Mouse (Mus musculus): ENCODE results near the gene Gm7544. TPM values are rescaled to one million over a fixed set of nuclear protein-coding genes. Genes with fewer than 3 reads are reported as not detected.

Gene Gm7544
- polyA plus RNA-seq, 2 experiments, result not detected

DNA sequence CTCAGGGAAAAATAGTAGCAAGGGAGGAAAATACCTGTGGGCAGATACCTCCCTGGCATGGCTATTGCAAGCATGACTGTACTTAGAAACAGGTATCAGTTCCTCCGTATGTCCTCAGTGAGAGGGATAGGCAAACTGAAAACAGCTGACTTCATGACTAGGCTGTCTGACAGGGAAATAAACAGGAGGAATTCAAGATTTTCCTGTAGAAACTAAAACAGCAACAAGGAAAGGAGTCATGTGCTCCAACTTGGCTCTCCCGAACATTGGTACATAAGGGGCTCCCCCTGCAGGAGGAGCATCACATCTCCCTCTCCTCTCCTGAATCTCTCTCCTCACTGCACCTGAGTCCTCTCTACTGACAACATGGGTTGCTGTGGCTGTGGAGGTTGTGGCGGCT is 42.8 kb downstream of the Gm7544 start, which contains the start of gene A030005L19Rik:
TSS of gene A030005L19Rik (plus strand) at position 301 of the 400 bp plus-strand sequence.
- no peaks in the 10 kb centered on the region for H3K36me3 ChIP-seq (ENCODE audit: control insufficient read depth, insufficient read depth, low read length)
- ATAC-seq (ENCODE audit: low FRiP score, low read depth), result no peak
- WGBS, result 87% methylated on average over 3 of the region's 3 CpGs
- no peaks in the 10 kb centered on the region for H3K4me1 ChIP-seq (ENCODE audit: control insufficient read depth, insufficient read depth, low read length)
- H3K4me2 ChIP-seq (replicated peaks; ENCODE audit: low read depth, low read length, severe bottlenecking), result no peak within 1 kb of the TSS
- no peak within 1 kb of the TSS for H3K4me3 ChIP-seq (replicated peaks; ENCODE audit: low read length)
- H3K9ac ChIP-seq (ENCODE audit: low read depth, low read length, severe bottlenecking), result no peak within 1 kb of the TSS
- no peaks in the 10 kb centered on the region for H3K9me3 ChIP-seq (ENCODE audit: control insufficient read depth, low read length)
- no peaks in the 10 kb centered on the region for H3K27me3 ChIP-seq (ENCODE audit: control insufficient read depth, insufficient read depth, low read length)
- H3K27ac ChIP-seq (replicated peaks; ENCODE audit: low read depth, low read length), result no peak within 1 kb of the TSS
- no peak for DNase-seq (ENCODE audit: low spot score)
- no peak for TF ChIP-seq POLR2A (IDR thresholded peaks at IDR 0.05; ENCODE audit: borderline replicate concordance, extremely low read depth, insufficient read depth, insufficient read length)

DNA sequence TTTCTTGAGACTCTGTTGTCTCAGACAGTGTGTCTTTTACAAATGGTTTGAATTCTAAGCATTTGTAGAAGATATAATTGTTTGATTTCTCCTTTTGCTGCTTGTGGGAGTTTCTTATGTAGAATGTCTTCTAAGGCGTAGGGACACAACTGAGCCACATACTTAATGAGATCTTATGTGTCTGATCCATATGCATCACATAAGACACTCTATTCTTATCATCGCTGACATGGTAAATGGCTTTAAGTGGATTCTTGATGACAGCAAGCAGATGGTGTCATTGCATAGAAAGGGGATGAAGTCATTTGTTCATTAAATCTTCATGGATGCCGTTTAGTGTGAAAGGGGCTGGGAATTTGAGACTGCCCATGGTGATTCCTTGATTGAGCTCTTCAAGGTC is 49.9 kb downstream of the Gm7544 start:
- Histone ChIP-seq H3K4me2 (replicated peaks; ENCODE audit: low read depth, low read length, severe bottlenecking) (no peak overlapping the region), H3K4me3 (replicated peaks; ENCODE audit: low read length) (no peak overlapping the region), H3K36me3 (ENCODE audit: control insufficient read depth, insufficient read depth, low read length) (peaks cover 17% of the 10 kb centered on the region), H3K27ac (replicated peaks; ENCODE audit: low read depth, low read length) (no peak overlapping the region), H3K27me3 (ENCODE audit: control insufficient read depth, insufficient read depth, low read length) (no peaks in the 10 kb centered on the region), H3K4me1 (ENCODE audit: control insufficient read depth, insufficient read depth, low read length) (no peaks in the 10 kb centered on the region), H3K9ac (ENCODE audit: low read depth, low read length, severe bottlenecking) (no peak overlapping the region), H3K9me3 (ENCODE audit: control insufficient read depth, low read length) (no peaks in the 10 kb centered on the region)
- no peak for DNase-seq (ENCODE audit: low spot score)
- WGBS, result 89% methylated on average over 3 of the region's 3 CpGs
- ATAC-seq (ENCODE audit: low FRiP score, low read depth), result no peak
- TF ChIP-seq POLR2A (IDR thresholded peaks at IDR 0.05; ENCODE audit: borderline replicate concordance, extremely low read depth, insufficient read depth, insufficient read length), result no peak

Other genes with a start within 250 kb of the Gm7544 start
- gene Mff, start 231.1 kb downstream of the Gm7544 start, polyA plus RNA-seq (2012; rRNA removed), result 150 and 176 TPM in 2 replicates
- 223 and 224 TPM in 2 replicates for gene Mff, start 231.1 kb downstream of the Gm7544 start, polyA plus RNA-seq (2014; fragmentation: Nextera tagmentation; extraction: Ambion mirVana)
- gene Tm4sf20, start 187.6 kb downstream of the Gm7544 start, polyA plus RNA-seq (2012; rRNA removed), result not detected in 2 replicates
- not detected in 2 replicates for gene Tm4sf20, start 187.6 kb downstream of the Gm7544 start, polyA plus RNA-seq (2014; fragmentation: Nextera tagmentation; extraction: Ambion mirVana)
- gene Gm47791, start 184.8 kb downstream of the Gm7544 start, polyA plus RNA-seq (2012; rRNA removed), result not detected in 2 replicates
- not detected in 2 replicates for gene Gm47791, start 184.8 kb downstream of the Gm7544 start, polyA plus RNA-seq (2014; fragmentation: Nextera tagmentation; extraction: Ambion mirVana)
- 39.6 and 47.4 TPM in 2 replicates for gene Agfg1, start 116.5 kb downstream of the Gm7544 start, polyA plus RNA-seq (2012; rRNA removed)
- gene Agfg1, start 116.5 kb downstream of the Gm7544 start, polyA plus RNA-seq (2014; fragmentation: Nextera tagmentation; extraction: Ambion mirVana), result 36.9 and 41.8 TPM in 2 replicates
- gene A030005L19Rik, start 42.7 kb downstream of the Gm7544 start, polyA plus RNA-seq (2012; rRNA removed), result 0.55 and 1.9 TPM in 2 replicates
- gene A030005L19Rik, start 42.7 kb downstream of the Gm7544 start, polyA plus RNA-seq (2014; fragmentation: Nextera tagmentation; extraction: Ambion mirVana), result 0.23 TPM in 1 of 2 replicates, not detected in the other
- gene A030014E15Rik, start 31.1 kb downstream of the Gm7544 start, polyA plus RNA-seq (2012; rRNA removed), result not detected in 2 replicates
- not detected in 2 replicates for gene A030014E15Rik, start 31.1 kb downstream of the Gm7544 start, polyA plus RNA-seq (2014; fragmentation: Nextera tagmentation; extraction: Ambion mirVana)
- gene Gm6217, start 24.6 kb downstream of the Gm7544 start, polyA plus RNA-seq (2012; rRNA removed), result 0.08 TPM in 1 of 2 replicates, not detected in the other
- gene Gm6217, start 24.6 kb downstream of the Gm7544 start, polyA plus RNA-seq (2014; fragmentation: Nextera tagmentation; extraction: Ambion mirVana), result not detected in 2 replicates
- gene A030003K21Rik, start 12.6 kb downstream of the Gm7544 start, polyA plus RNA-seq (2012; rRNA removed), result 0.08 TPM in 1 of 2 replicates, not detected in the other
- 0.33 TPM in 1 of 2 replicates, not detected in the other for gene A030003K21Rik, start 12.6 kb downstream of the Gm7544 start, polyA plus RNA-seq (2014; fragmentation: Nextera tagmentation; extraction: Ambion mirVana)
- gene Gm47955, start 4.3 kb upstream of the Gm7544 start, polyA plus RNA-seq (2012; rRNA removed), result not detected in 2 replicates
- gene Gm47955, start 4.3 kb upstream of the Gm7544 start, polyA plus RNA-seq (2014; fragmentation: Nextera tagmentation; extraction: Ambion mirVana), result not detected in 2 replicates
- gene Gm47959, start 44.5 kb upstream of the Gm7544 start, polyA plus RNA-seq (2012; rRNA removed), result not detected in 2 replicates
- not detected in 2 replicates for gene Gm47959, start 44.5 kb upstream of the Gm7544 start, polyA plus RNA-seq (2014; fragmentation: Nextera tagmentation; extraction: Ambion mirVana)
- 1.2 and 1.3 TPM in 2 replicates for gene Slc19a3, start 82.4 kb upstream of the Gm7544 start, polyA plus RNA-seq (2012; rRNA removed)
- gene Slc19a3, start 82.4 kb upstream of the Gm7544 start, polyA plus RNA-seq (2014; fragmentation: Nextera tagmentation; extraction: Ambion mirVana), result 0.35 and 0.54 TPM in 2 replicates
- gene Krtap28-10, start 86.5 kb upstream of the Gm7544 start, polyA plus RNA-seq (2012; rRNA removed), result not detected in 2 replicates
- gene Krtap28-10, start 86.5 kb upstream of the Gm7544 start, polyA plus RNA-seq (2014; fragmentation: Nextera tagmentation; extraction: Ambion mirVana), result not detected in 2 replicates
- gene Gm47969, start 88.9 kb upstream of the Gm7544 start, polyA plus RNA-seq (2012; rRNA removed), result not detected in 2 replicates
- gene Gm47969, start 88.9 kb upstream of the Gm7544 start, polyA plus RNA-seq (2014; fragmentation: Nextera tagmentation; extraction: Ambion mirVana), result not detected in 2 replicates
- not detected in 2 replicates for gene A030005K14Rik, start 103.4 kb upstream of the Gm7544 start, polyA plus RNA-seq (2012; rRNA removed)
- gene A030005K14Rik, start 103.4 kb upstream of the Gm7544 start, polyA plus RNA-seq (2014; fragmentation: Nextera tagmentation; extraction: Ambion mirVana), result not detected in 2 replicates
- 0.09 and 0.13 TPM in 2 replicates for gene Krtap28-13, start 104.9 kb upstream of the Gm7544 start, polyA plus RNA-seq (2012; rRNA removed)
- gene Krtap28-13, start 104.9 kb upstream of the Gm7544 start, polyA plus RNA-seq (2014; fragmentation: Nextera tagmentation; extraction: Ambion mirVana), result not detected in 2 replicates
- gene Ccl20, start 160.8 kb upstream of the Gm7544 start, polyA plus RNA-seq (2012; rRNA removed), result 0.13 TPM in 1 of 2 replicates, not detected in the other
- not detected in 2 replicates for gene Ccl20, start 160.8 kb upstream of the Gm7544 start, polyA plus RNA-seq (2014; fragmentation: Nextera tagmentation; extraction: Ambion mirVana)
- gene Daw1, start 203.7 kb upstream of the Gm7544 start, polyA plus RNA-seq (2012; rRNA removed), result 0.36 and 0.45 TPM in 2 replicates
- gene Daw1, start 203.7 kb upstream of the Gm7544 start, polyA plus RNA-seq (2014; fragmentation: Nextera tagmentation; extraction: Ambion mirVana), result 0.18 and 0.29 TPM in 2 replicates